Mouse (Mus musculus): ENCODE measurements around the gene Pex26.

The Pex26 gene

GRCm38 (mm10) chr6:121166098-121166552 lies 17.3 kb upstream of the Pex26 start:
- in situ Hi-C loops (cut with MboI, MseI), result no loop called here

- in situ Hi-C loops (cut with MboI, MseI), result no loop called here
Observed at GRCm38 (mm10) chr6:121167381-121167975, 16.0 kb upstream of the Pex26 start.

GRCm38 (mm10) chr6:121171102-121171501 lies 12.4 kb upstream of the Pex26 start:
- in situ Hi-C loops (cut with MboI, MseI), result loop anchor here in 1 of 2 experiments (5.0 kb wide), 1 partner anchor 34 kb away; no protein-coding TSS in a partner anchor

- in situ Hi-C loops (cut with MboI, MseI), result loop anchor here in 1 of 2 experiments (5.0 kb wide), 1 partner anchor 36 kb away; no protein-coding TSS in a partner anchor
Observed at GRCm38 (mm10) chr6:121173471-121173870, 10.0 kb upstream of the Pex26 start.

GRCm38 (mm10) chr6:121174761-121175160 lies 8.7 kb upstream of the Pex26 start:
- in situ Hi-C loops (cut with MboI, MseI), result loop anchor here (5.0 kb wide), 4 partner anchors 37 to 272 kb away; no protein-coding TSS in a partner anchor

GRCm38 (mm10) chr6:121176011-121176730 lies 7.3 kb upstream of the Pex26 start:
- in situ Hi-C loops (cut with MboI, MseI), result loop anchor here (5.0 kb wide), 3 partner anchors 204 to 274 kb away; no protein-coding TSS in a partner anchor

GRCm38 (mm10) chr6:121176731-121177098 lies 6.8 kb upstream of the Pex26 start:
- in situ Hi-C loops (cut with MboI, MseI), result loop anchor here (5.0 kb wide), 3 partner anchors 204 to 274 kb away; no protein-coding TSS in a partner anchor

- in situ Hi-C loops (cut with MboI, MseI), result loop anchor here (5.0 kb wide), 3 partner anchors 205 to 275 kb away; no protein-coding TSS in a partner anchor
Observed at GRCm38 (mm10) chr6:121177118-121177708, 6.3 kb upstream of the Pex26 start.

GRCm38 (mm10) chr6:121178700-121179358 lies 4.6 kb upstream of the Pex26 start:
- in situ Hi-C loops (cut with MboI, MseI), result loop anchor here (5.0 kb wide), 3 partner anchors 207 to 277 kb away; no protein-coding TSS in a partner anchor

GRCm38 (mm10) chr6:121179846-121180245 lies 3.6 kb upstream of the Pex26 start:
- in situ Hi-C loops (cut with MboI, MseI), result loop anchor here (5.0 to 10.0 kb wide), 4 partner anchors 208 to 355 kb away; no protein-coding TSS in a partner anchor

- in situ Hi-C loops (cut with MboI, MseI), result loop anchor here (5.0 to 10.0 kb wide), 4 partner anchors 78 to 350 kb away; no protein-coding TSS in a partner anchor
Observed at GRCm38 (mm10) chr6:121184198-121185140, 1.0 kb downstream of the Pex26 start.

- in situ Hi-C loops (cut with MboI, MseI), result loop anchor here (5.0 to 10.0 kb wide), 4 partner anchors 77 to 350 kb away; no protein-coding TSS in a partner anchor
Observed at GRCm38 (mm10) chr6:121185232-121185631, 1.8 kb downstream of the Pex26 start.

- in situ Hi-C loops (cut with MboI, MseI), result loop anchor here in 1 of 2 experiments (5.0 kb wide), 1 partner anchor 36 kb away; no protein-coding TSS in a partner anchor
Observed at GRCm38 (mm10) chr6:121191261-121192009, 8.0 kb downstream of the Pex26 start.

- in situ Hi-C loops (cut with MboI, MseI), result loop anchor here in 1 of 2 experiments (5.0 kb wide), 1 partner anchor 33 kb away; no protein-coding TSS in a partner anchor
Observed at GRCm38 (mm10) chr6:121194061-121194955, 10.8 kb downstream of the Pex26 start.

- in situ Hi-C loops (cut with MboI, MseI), result loop anchor here in 1 of 2 experiments (5.0 kb wide), 1 partner anchor 32 kb away; no protein-coding TSS in a partner anchor
Observed at GRCm38 (mm10) chr6:121194956-121195731, 11.7 kb downstream of the Pex26 start.

GRCm38 (mm10) chr6:121197807-121198365 lies 14.4 kb downstream of the Pex26 start:
- in situ Hi-C loops (cut with MboI, MseI), result no loop called here

GRCm38 (mm10) chr6:121200458-121200857 lies 17.0 kb downstream of the Pex26 start:
- in situ Hi-C loops (cut with MboI, MseI), result no loop called here
